Mouse (Mus musculus) cerebellum, adult (tissue): ENCODE data around the gene Hoxc4.

Experiments
- ATAC-seq: cut with Nextera tagmentation; 2 replicates; pipeline ENCODE4 v1.9.2; 2017; ENCODE audit warnings: mild to moderate bottlenecking, moderate library complexity, mixed read lengths; ENCODE audit not compliant: insufficient number of reproducible peaks, low FRiP score, low TSS enrichment

The Hoxc4 gene

GRCm38 (mm10) chr15:103035548-103035881 is 16.8 kb downstream of the Hoxc4 start:
- no peak for ATAC-seq

DNA sequence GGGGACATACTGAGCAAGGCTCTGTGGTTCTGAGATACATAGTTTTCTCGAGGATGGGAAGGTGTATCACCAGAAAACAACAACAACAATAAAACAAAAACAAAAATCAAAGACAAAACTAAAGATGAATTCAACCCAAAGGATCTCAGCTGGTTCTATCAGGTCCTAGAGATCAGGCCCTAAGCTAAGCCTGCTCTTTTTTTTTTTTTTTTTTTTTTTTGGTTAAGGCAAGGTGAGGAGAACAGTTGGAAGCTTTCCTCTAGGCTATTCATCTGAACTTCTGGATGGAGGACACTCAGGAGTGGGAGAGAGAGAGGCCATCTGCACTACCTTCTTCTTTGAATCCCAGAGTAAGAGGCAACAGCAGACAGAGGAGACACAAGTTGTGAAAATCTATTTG is 18.8 kb downstream of the Hoxc4 start:
- ATAC-seq = no peak

DNA sequence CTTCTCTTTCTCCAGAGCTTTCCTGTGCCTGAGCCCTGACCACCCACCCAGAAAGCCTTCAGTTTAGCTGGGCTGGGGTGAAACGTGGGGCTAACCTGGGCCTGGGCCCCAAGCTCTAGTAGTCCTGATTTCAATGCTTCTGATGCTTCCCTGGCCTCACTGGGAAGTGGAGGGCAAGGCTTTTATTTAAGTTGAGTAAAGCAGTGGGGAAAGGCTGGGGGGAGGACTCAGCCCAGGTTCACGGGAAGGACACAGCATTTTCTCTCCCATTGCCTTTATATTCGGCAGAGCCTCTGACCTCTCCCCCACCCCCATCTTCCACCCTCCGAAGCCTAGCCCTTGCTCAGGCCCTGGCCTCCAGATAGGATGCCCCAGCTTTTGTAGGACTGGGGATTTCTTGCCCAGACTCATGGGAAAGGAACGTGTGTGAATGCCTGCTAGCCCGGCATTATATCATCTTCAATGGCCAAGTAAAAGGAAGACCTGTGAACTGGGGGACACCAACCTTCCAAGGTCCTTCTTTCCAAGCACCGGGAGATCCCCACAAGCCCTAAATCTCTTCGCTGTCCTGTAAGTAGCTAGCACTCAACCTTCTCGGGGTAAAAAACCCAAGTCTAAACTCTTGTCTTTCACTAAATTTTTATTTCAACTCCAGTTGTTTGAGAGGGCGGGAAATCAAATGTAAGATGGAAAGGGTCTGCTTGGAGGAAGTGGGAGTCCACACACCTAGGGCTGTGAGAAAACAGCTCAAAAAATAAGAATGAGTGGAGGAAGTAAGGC is 20.2 kb downstream of the Hoxc4 start:
- no peak for ATAC-seq

GRCm38 (mm10) chr15:103039609-103040008 is 20.9 kb downstream of the Hoxc4 start:
- no peak for ATAC-seq

DNA sequence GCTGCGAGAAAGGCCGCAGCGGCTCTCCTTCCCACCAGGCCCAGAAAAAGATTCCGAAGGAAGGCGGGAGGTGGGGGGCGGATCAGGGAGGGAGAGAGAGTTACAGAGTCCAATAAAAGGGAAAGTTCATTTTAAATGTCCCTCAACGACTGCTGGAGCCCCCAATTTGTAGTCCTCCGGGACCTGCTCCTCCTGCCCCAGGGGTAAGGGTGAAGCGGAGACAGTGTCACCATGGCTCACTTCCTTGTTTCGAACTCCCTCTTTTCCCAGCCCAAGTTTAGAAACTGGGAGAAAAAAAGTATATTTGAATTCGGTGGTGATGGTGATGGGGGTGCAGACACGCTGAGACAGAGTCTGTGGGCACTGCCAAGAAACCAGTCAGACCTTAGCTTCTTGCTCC is 21.9 kb downstream of the Hoxc4 start:
- no peak for ATAC-seq

DNA sequence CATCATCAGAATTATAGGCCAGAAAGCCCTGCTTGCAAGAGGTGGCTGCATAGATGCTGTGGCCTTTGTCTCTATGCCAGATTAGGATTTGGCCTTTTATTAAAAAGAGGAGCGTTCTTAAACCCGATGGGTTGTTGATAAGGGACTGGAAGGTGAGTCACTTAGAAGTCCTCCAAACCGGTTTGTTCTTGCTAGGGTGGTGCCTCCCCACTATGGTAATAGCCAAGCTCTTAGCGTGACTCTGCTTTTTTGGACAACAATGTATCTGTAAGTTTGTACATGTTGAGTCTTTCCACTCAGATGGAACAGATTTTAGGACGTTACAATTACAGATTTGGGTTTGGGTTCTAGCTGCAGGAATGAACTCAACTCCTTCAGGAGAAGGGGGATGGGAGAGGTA is 22.9 kb downstream of the Hoxc4 start:
- no peak for ATAC-seq

DNA sequence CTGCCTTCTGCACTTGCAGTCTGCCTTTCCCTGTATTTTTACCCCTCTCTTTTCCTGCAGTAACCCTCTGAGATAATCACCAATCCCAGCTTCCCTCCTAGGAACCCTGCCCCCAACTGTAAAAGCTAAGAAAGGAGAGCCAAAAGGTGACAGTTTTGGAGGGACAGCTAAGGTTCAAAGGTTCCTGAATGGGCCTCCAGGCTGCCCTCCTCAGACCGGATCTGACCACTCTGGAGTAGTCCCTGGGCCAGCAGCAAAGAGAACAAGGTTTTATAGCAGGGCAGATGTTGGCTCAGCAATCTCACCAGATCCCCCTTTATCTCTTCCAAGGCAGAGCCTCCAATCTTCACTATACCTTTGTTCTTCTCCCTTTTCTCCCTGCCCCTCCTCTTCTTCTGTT is 23.5 kb downstream of the Hoxc4 start:
- no peak for ATAC-seq

GRCm38 (mm10) chr15:103051670-103052069 is 32.9 kb downstream of the Hoxc4 start:
- ATAC-seq = no peak

DNA sequence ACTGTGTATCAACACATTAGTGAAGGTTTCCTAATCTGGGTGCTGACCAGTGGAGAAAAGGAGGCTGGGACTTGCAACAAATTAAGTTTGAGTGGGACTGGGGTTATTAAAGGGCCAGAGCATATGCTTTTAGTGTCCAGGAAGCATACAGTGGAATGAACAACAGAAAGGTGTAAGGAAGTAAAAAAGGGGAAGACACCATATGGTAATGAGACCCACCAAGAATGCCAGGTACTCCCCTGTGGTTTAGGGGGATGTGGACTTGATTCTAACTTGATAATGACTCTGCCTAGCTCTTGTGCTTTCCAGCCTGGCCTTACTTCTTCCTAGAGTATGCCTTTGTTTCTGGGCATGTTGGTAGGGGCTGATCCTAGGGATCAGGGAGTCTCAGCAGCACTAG is 34.5 kb downstream of the Hoxc4 start:
- ATAC-seq = no peak

- ATAC-seq = no peak
Observed at GRCm38 (mm10) chr15:103056396-103056795, 37.7 kb downstream of the Hoxc4 start.

- ATAC-seq = no peak
Observed at GRCm38 (mm10) chr15:103058715-103059114, 40.0 kb downstream of the Hoxc4 start.

GRCm38 (mm10) chr15:103059393-103059992 is 40.8 kb downstream of the Hoxc4 start:
- ATAC-seq = no peak

GRCm38 (mm10) chr15:103060021-103060340 is 41.2 kb downstream of the Hoxc4 start:
- ATAC-seq = no peak

GRCm38 (mm10) chr15:103060341-103061130 is 41.8 kb downstream of the Hoxc4 start:
- no peak for ATAC-seq

GRCm38 (mm10) chr15:103061131-103061825 is 42.5 kb downstream of the Hoxc4 start:
- ATAC-seq = no peak

DNA sequence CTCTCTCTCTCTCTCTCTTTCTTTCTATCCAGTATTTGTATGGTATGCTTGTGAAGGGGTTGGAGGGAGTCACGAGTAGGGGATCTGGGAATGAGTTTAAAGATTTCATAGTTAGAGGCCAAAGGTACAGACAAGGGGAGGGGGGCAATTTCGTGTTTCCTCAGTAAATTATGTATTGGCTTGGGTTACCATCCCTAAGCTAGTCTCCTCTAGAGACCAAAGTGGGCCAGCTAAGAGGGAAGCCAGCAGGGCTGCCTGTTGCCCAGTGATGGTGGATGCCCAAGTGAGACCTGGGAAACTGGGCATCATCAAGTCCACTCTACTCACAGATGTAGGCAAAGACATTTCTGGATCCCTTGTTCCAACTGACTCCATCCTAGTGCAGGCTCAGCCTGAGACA is 43.3 kb downstream of the Hoxc4 start:
- no peak for ATAC-seq

GRCm38 (mm10) chr15:103065642-103066041 is 46.9 kb downstream of the Hoxc4 start:
- no peak for ATAC-seq

DNA sequence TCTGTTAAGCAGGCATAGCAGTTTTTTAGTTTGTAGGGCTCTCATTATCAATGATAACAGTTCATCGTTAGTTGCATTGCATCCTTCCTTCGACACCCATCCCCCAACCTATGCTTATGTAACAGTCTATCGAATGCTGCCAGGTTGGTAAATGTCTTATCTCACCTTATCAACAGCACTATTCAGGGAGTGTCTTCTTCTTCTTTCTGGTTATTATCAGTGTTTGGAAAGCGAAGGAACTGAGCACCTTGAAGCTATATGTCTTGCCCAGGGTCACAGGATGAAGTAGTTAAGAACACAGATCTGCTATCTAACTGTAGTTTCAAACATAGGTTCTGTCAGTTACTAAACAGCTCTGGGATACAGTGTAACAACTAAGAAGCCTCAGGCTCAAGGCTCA is 49.0 kb downstream of the Hoxc4 start:
- no peak for ATAC-seq

- no peak for ATAC-seq
Observed at GRCm38 (mm10) chr15:103069173-103069572, 50.4 kb downstream of the Hoxc4 start.

- no peak for ATAC-seq
Observed at GRCm38 (mm10) chr15:103071266-103071665, 52.5 kb downstream of the Hoxc4 start.
